Mouse (Mus musculus): ENCODE measurements around the gene Optc. TPM values are rescaled to one million over a fixed set of nuclear protein-coding genes. Genes with fewer than 3 reads are reported as not detected.

Gene Optc
- 2.2 and 2.4 TPM in 2 replicates for polyA plus RNA-seq (2012; rRNA removed)

GRCm38 (mm10) chr1:133907949-133908658 is at the start of gene Optc:
Gene Optc, minus strand, starts transcription at chr1:133907999.
- peak within 1 kb of the TSS; percentile 50 for H3K4me3 ChIP-seq (replicated peaks; ENCODE audit: insufficient read depth, low read depth, low read length)
- H3K27ac ChIP-seq (ENCODE audit: insufficient read depth, low read length) = peak within 1 kb of the TSS; percentile 79
- DNase-seq = peak; percentile 77 to 80
- TF ChIP-seq POLR2A (IDR thresholded peaks at IDR 0.05; ENCODE audit: borderline replicate concordance, insufficient read depth, low read length) (no peak), CTCF (IDR thresholded peaks at IDR 0.05; ENCODE audit: borderline replicate concordance, insufficient read depth, low read depth, low read length) (no peak)
- no peaks in the 10 kb centered on the region for H3K27me3 ChIP-seq (ENCODE audit: control insufficient read depth, insufficient read depth, low read length)
- H3K4me1 ChIP-seq (ENCODE audit: control insufficient read depth, insufficient read depth, low read length) = peaks cover 31% of the 10 kb centered on the region
- 2% methylated on average over 24 of the region's 30 CpGs for WGBS

GRCm38 (mm10) chr1:133954009-133954408 is 46.2 kb upstream of the Optc start:
- TF ChIP-seq CTCF (IDR thresholded peaks at IDR 0.05; ENCODE audit: borderline replicate concordance, insufficient read depth, low read depth, low read length) (no peak), POLR2A (IDR thresholded peaks at IDR 0.05; ENCODE audit: borderline replicate concordance, insufficient read depth, low read length) (no peak)
- Histone ChIP-seq H3K4me3 (replicated peaks; ENCODE audit: insufficient read depth, low read depth, low read length) (no peak overlapping the region), H3K27me3 (ENCODE audit: control insufficient read depth, insufficient read depth, low read length) (no peaks in the 10 kb centered on the region), H3K4me1 (ENCODE audit: control insufficient read depth, insufficient read depth, low read length) (peaks cover 9% of the 10 kb centered on the region), H3K27ac (ENCODE audit: insufficient read depth, low read length) (0 out of 2 replicates have a peak overlapping the region, but pooled peaks have one; percentile 9)
- DNase-seq = no peak
- 68% methylated on average over 2 of the region's 2 CpGs for WGBS

GRCm38 (mm10) chr1:133953261-133953742 is 45.5 kb upstream of the Optc start:
- WGBS = 13% methylated on average over 9 of the region's 9 CpGs
- DNase-seq = peak; percentile 76 to 84
- H3K27me3 ChIP-seq (ENCODE audit: control insufficient read depth, insufficient read depth, low read length) = no peaks in the 10 kb centered on the region
- H3K4me1 ChIP-seq (ENCODE audit: control insufficient read depth, insufficient read depth, low read length) = peaks cover 9% of the 10 kb centered on the region
- no peak for TF ChIP-seq POLR2A (IDR thresholded peaks at IDR 0.05; ENCODE audit: borderline replicate concordance, insufficient read depth, low read length)
- no peak for TF ChIP-seq CTCF (IDR thresholded peaks at IDR 0.05; ENCODE audit: borderline replicate concordance, insufficient read depth, low read depth, low read length)
- peak overlapping the region; percentile 9; the same call in 1 of the 2 replicates for H3K27ac ChIP-seq (ENCODE audit: insufficient read depth, low read length)
- no peak overlapping the region for H3K4me3 ChIP-seq (replicated peaks; ENCODE audit: insufficient read depth, low read depth, low read length)

- no peak for TF ChIP-seq CTCF (IDR thresholded peaks at IDR 0.05; ENCODE audit: borderline replicate concordance, insufficient read depth, low read depth, low read length)
- no peak for TF ChIP-seq POLR2A (IDR thresholded peaks at IDR 0.05; ENCODE audit: borderline replicate concordance, insufficient read depth, low read length)
- peaks cover 9% of the 10 kb centered on the region for H3K4me1 ChIP-seq (ENCODE audit: control insufficient read depth, insufficient read depth, low read length)
- H3K27me3 ChIP-seq (ENCODE audit: control insufficient read depth, insufficient read depth, low read length) = no peaks in the 10 kb centered on the region
- DNase-seq = no peak
- no peak overlapping the region for H3K27ac ChIP-seq (ENCODE audit: insufficient read depth, low read length)
- WGBS = 85% methylated on average over 6 of the region's 6 CpGs
- H3K4me3 ChIP-seq (replicated peaks; ENCODE audit: insufficient read depth, low read depth, low read length) = no peak overlapping the region
Observed at GRCm38 (mm10) chr1:133951598-133951997, 43.8 kb upstream of the Optc start.

GRCm38 (mm10) chr1:133950061-133950782 is 42.4 kb upstream of the Optc start:
- no peak for DNase-seq
- Histone ChIP-seq H3K27me3 (ENCODE audit: control insufficient read depth, insufficient read depth, low read length) (no peaks in the 10 kb centered on the region), H3K27ac (ENCODE audit: insufficient read depth, low read length) (no peak overlapping the region), H3K4me3 (replicated peaks; ENCODE audit: insufficient read depth, low read depth, low read length) (no peak overlapping the region), H3K4me1 (ENCODE audit: control insufficient read depth, insufficient read depth, low read length) (peaks cover 9% of the 10 kb centered on the region)
- TF ChIP-seq CTCF (IDR thresholded peaks at IDR 0.05; ENCODE audit: borderline replicate concordance, insufficient read depth, low read depth, low read length) = no peak
- no peak for TF ChIP-seq POLR2A (IDR thresholded peaks at IDR 0.05; ENCODE audit: borderline replicate concordance, insufficient read depth, low read length)
- 76% methylated on average over 7 of the region's 7 CpGs for WGBS

- Histone ChIP-seq H3K4me3 (replicated peaks; ENCODE audit: insufficient read depth, low read depth, low read length) (no peak overlapping the region), H3K4me1 (ENCODE audit: control insufficient read depth, insufficient read depth, low read length) (no peaks in the 10 kb centered on the region), H3K27ac (ENCODE audit: insufficient read depth, low read length) (no peak overlapping the region), H3K27me3 (ENCODE audit: control insufficient read depth, insufficient read depth, low read length) (no peaks in the 10 kb centered on the region)
- DNase-seq = no peak
- WGBS = 98% methylated on average over 3 of the region's 3 CpGs
- TF ChIP-seq POLR2A (IDR thresholded peaks at IDR 0.05; ENCODE audit: borderline replicate concordance, insufficient read depth, low read length) (no peak), CTCF (IDR thresholded peaks at IDR 0.05; ENCODE audit: borderline replicate concordance, insufficient read depth, low read depth, low read length) (no peak)
Observed at GRCm38 (mm10) chr1:133945106-133945505, 37.3 kb upstream of the Optc start.

GRCm38 (mm10) chr1:133941904-133942303 is 34.1 kb upstream of the Optc start:
- no peak for DNase-seq
- Histone ChIP-seq H3K4me3 (replicated peaks; ENCODE audit: insufficient read depth, low read depth, low read length) (no peak overlapping the region), H3K4me1 (ENCODE audit: control insufficient read depth, insufficient read depth, low read length) (peaks cover 3% of the 10 kb centered on the region; the same call in 1 of the 2 replicates), H3K27ac (ENCODE audit: insufficient read depth, low read length) (no peak overlapping the region), H3K27me3 (ENCODE audit: control insufficient read depth, insufficient read depth, low read length) (no peaks in the 10 kb centered on the region)
- TF ChIP-seq POLR2A (IDR thresholded peaks at IDR 0.05; ENCODE audit: borderline replicate concordance, insufficient read depth, low read length) (no peak), CTCF (IDR thresholded peaks at IDR 0.05; ENCODE audit: borderline replicate concordance, insufficient read depth, low read depth, low read length) (no peak)
- WGBS = 85% methylated on average over 3 of the region's 3 CpGs

Data from cerebellum, adult 2 months (tissue).